Mouse (Mus musculus) testis, adult 2 months (tissue): ENCODE measurements at regions not wholly inside any gene's neighbourhood (a gene's known extent, or its start where the extent isn't known, plus 50 kb on each side); places are given as distances from the start of the nearest gene placed in this dataset.
A peak's percentile ranks its signal among the peaks of the same experiment; 100 is the strongest.
"Not testable (repeated sequence)": the region's sequence is repeated elsewhere in the genome, so short reads cannot be mapped to it uniquely, and the experiment has no call there.

Experiments
- H3K27ac ChIP-seq: fragments of 200-500 bp; 2 replicates; pipeline ENCODE4 v1.5.1; 2012; ENCODE audit warnings: low read depth, low read length; ENCODE audit not compliant: control insufficient read depth, insufficient read depth
- H3K27me3 ChIP-seq: fragments of 200-500 bp; 2 replicates; pipeline ENCODE4 v1.6.1; 2012; ENCODE audit warnings: mild to moderate bottlenecking, low read length, moderate library complexity; ENCODE audit not compliant: control insufficient read depth, insufficient read depth
- H3K36me3 ChIP-seq: fragments of 200-500 bp; 2 replicates; pipeline ENCODE4 v1.6.1; 2012; ENCODE audit warnings: mild to moderate bottlenecking, low read length; ENCODE audit not compliant: control insufficient read depth, insufficient read depth
- H3K4me1 ChIP-seq: fragments of 200-500 bp; 2 replicates; pipeline ENCODE4 v1.6.1; 2012; ENCODE audit warnings: low read length; ENCODE audit not compliant: control insufficient read depth, insufficient read depth
- H3K4me3 ChIP-seq: fragments of 200-500 bp; 2 replicates; pipeline ENCODE4 v1.5.1; 2012; ENCODE audit warnings: low read depth, mild to moderate bottlenecking, low read length, moderate library complexity, mixed read lengths; ENCODE audit not compliant: control insufficient read depth
- CTCF ChIP-seq: fragments of 200-500 bp; IDR thresholded peaks from 2 replicates; pipeline ENCODE4 v1.5.1; 2012; ENCODE audit warnings: low read depth, mild to moderate bottlenecking, inconsistent platforms, low read length, moderate library complexity; ENCODE audit not compliant: control insufficient read depth, insufficient read depth, insufficient replicate concordance
- POLR2A ChIP-seq: fragments of 200-500 bp; IDR thresholded peaks from 2 replicates; pipeline ENCODE4 v1.6.1; 2012; ENCODE audit warnings: low read depth, mild to moderate bottlenecking, inconsistent platforms, low read length, moderate library complexity; ENCODE audit not compliant: control insufficient read depth

GRCm38 (mm10) chr12:64788761-64789160, 128.9 kb upstream of the Gm527 start:
- TF ChIP-seq CTCF, result no peak
- TF ChIP-seq POLR2A, result no peak
- H3K4me1 ChIP-seq, result no peaks in the 10 kb centered on the region
- H3K27me3 ChIP-seq, result no peaks in the 10 kb centered on the region
- H3K36me3 ChIP-seq, result no peaks in the 10 kb centered on the region
- H3K27ac ChIP-seq, result no peak overlapping the region
- H3K4me3 ChIP-seq, result no peak overlapping the region

GRCm38 (mm10) chr12:64808492-64808891, 109.2 kb upstream of the Gm527 start:
- H3K36me3 ChIP-seq, H3K27me3 ChIP-seq, H3K4me3 ChIP-seq, H3K4me1 ChIP-seq, H3K27ac ChIP-seq: not testable (repeated sequence)

- no peak for TF ChIP-seq CTCF
- TF ChIP-seq POLR2A, result no peak
- Histone ChIP-seq H3K36me3 (no peaks in the 10 kb centered on the region), H3K4me1 (no peaks in the 10 kb centered on the region), H3K4me3 (no peak overlapping the region), H3K27me3 (no peaks in the 10 kb centered on the region), H3K27ac (no peak overlapping the region)
Measured at GRCm38 (mm10) chr12:64810081-64810480, 107.6 kb upstream of the Gm527 start.

- Histone ChIP-seq H3K27ac (no peak overlapping the region), H3K36me3 (no peaks in the 10 kb centered on the region), H3K27me3 (no peaks in the 10 kb centered on the region), H3K4me1 (no peaks in the 10 kb centered on the region), H3K4me3 (no peak overlapping the region)
- no peak for TF ChIP-seq CTCF
- TF ChIP-seq POLR2A, result no peak
Measured at GRCm38 (mm10) chr12:64815871-64816270, 101.8 kb upstream of the Gm527 start.

GRCm38 (mm10) chr12:64817056-64817810, 100.5 kb upstream of the Gm527 start:
- Histone ChIP-seq H3K27me3 (no peaks in the 10 kb centered on the region), H3K36me3 (no peaks in the 10 kb centered on the region), H3K4me3 (no peak overlapping the region), H3K27ac (no peak overlapping the region), H3K4me1 (no peaks in the 10 kb centered on the region)
- TF ChIP-seq CTCF, result peak; percentile 54; the same call in 1 of the 2 replicates
- no peak for TF ChIP-seq POLR2A

- Histone ChIP-seq H3K4me1 (no peaks in the 10 kb centered on the region), H3K4me3 (no peak overlapping the region), H3K36me3 (no peaks in the 10 kb centered on the region), H3K27me3 (no peaks in the 10 kb centered on the region), H3K27ac (no peak overlapping the region)
- no peak for TF ChIP-seq CTCF
- no peak for TF ChIP-seq POLR2A
Measured at GRCm38 (mm10) chr12:64820722-64821121, 97.0 kb upstream of the Gm527 start.

- no peak for TF ChIP-seq CTCF
- TF ChIP-seq POLR2A, result no peak
- no peaks in the 10 kb centered on the region for H3K27me3 ChIP-seq
- H3K4me1 ChIP-seq, result no peaks in the 10 kb centered on the region
Measured at GRCm38 (mm10) chr12:64829662-64830249, 88.0 kb upstream of the Gm527 start.

GRCm38 (mm10) chr12:64832313-64833151, 85.2 kb upstream of the Gm527 start:
- Histone ChIP-seq H3K4me3 (no peak overlapping the region), H3K4me1 (no peaks in the 10 kb centered on the region), H3K27me3 (no peaks in the 10 kb centered on the region), H3K36me3 (no peaks in the 10 kb centered on the region), H3K27ac (no peak overlapping the region)
- TF ChIP-seq CTCF (no peak), POLR2A (no peak)

More at GRCm38 (mm10) chr12:64829662-64830249, 88.0 kb upstream of the Gm527 start:
- H3K36me3 ChIP-seq, result no peaks in the 10 kb centered on the region
- no peak overlapping the region for H3K27ac ChIP-seq
- no peak overlapping the region for H3K4me3 ChIP-seq
